Mouse (Mus musculus): ENCODE results near the gene Prkn. TPM values are rescaled to one million over a fixed set of nuclear protein-coding genes. Genes with fewer than 3 reads are reported as not detected.

Prkn gene
- polyA plus RNA-seq, 1 experiment from 2014 or later = 3.5 TPM

- H3K9me3 ChIP-seq (ENCODE audit: control insufficient read depth, low read length) = no peaks in the 10 kb centered on the region
- no peak overlapping the region for H3K9ac ChIP-seq (ENCODE audit: low read length)
- no peak overlapping the region for H3K4me3 ChIP-seq (ENCODE audit: control insufficient read depth in 1 of 2, insufficient read depth in 1 of 2, low read depth in 1 of 2, low read length in 2 of 2)
- no peaks in the 10 kb centered on the region for H3K36me3 ChIP-seq (ENCODE audit: control insufficient read depth, insufficient read depth, low read length)
- ATAC-seq (ENCODE audit: insufficient number of reproducible peaks, insufficient read depth, low FRiP score, low read depth) = no peak
- no peaks in the 10 kb centered on the region for H3K27me3 ChIP-seq (ENCODE audit: control insufficient read depth, insufficient read depth, low read length)
- H3K27ac ChIP-seq (replicated peaks in 1 of 2; ENCODE audit: control insufficient read depth in 1 of 2, insufficient read depth in 1 of 2, low read depth in 2 of 2, low read length in 2 of 2) = no peak overlapping the region
- H3K4me2 ChIP-seq (ENCODE audit: low read length) = no peak overlapping the region
- WGBS = 71% methylated on average over 3 of the region's 3 CpGs
- H3K4me1 ChIP-seq (ENCODE audit: control insufficient read depth in 2 of 2, insufficient read depth in 2 of 2, low read length in 2 of 2) = no peaks in the 10 kb centered on the region
Observed at GRCm38 (mm10) chr17:11844989-11845388, 1004.8 kb downstream of the Prkn start.

- Histone ChIP-seq H3K4me1 (ENCODE audit: control insufficient read depth in 2 of 2, insufficient read depth in 2 of 2, low read length in 2 of 2) (no peaks in the 10 kb centered on the region), H3K4me3 (ENCODE audit: control insufficient read depth in 1 of 2, insufficient read depth in 1 of 2, low read depth in 1 of 2, low read length in 2 of 2) (no peak overlapping the region), H3K9me3 (ENCODE audit: control insufficient read depth, low read length) (no peaks in the 10 kb centered on the region), H3K27ac (replicated peaks in 1 of 2; ENCODE audit: control insufficient read depth in 1 of 2, insufficient read depth in 1 of 2, low read depth in 2 of 2, low read length in 2 of 2) (no peak overlapping the region), H3K9ac (ENCODE audit: low read length) (no peak overlapping the region), H3K36me3 (ENCODE audit: control insufficient read depth, insufficient read depth, low read length) (no peaks in the 10 kb centered on the region), H3K27me3 (ENCODE audit: control insufficient read depth, insufficient read depth, low read length) (no peaks in the 10 kb centered on the region), H3K4me2 (ENCODE audit: low read length) (no peak overlapping the region)
- ATAC-seq (ENCODE audit: insufficient number of reproducible peaks, insufficient read depth, low FRiP score, low read depth) = no peak
- 46% methylated on average over 2 of the region's 2 CpGs for WGBS
Observed at GRCm38 (mm10) chr17:11845506-11845905, 1005.3 kb downstream of the Prkn start.

GRCm38 (mm10) chr17:11854571-11854970 lies 1014.4 kb downstream of the Prkn start:
- Histone ChIP-seq H3K4me1 (ENCODE audit: control insufficient read depth in 2 of 2, insufficient read depth in 2 of 2, low read length in 2 of 2) (no peaks in the 10 kb centered on the region), H3K36me3 (ENCODE audit: control insufficient read depth, insufficient read depth, low read length) (no peaks in the 10 kb centered on the region), H3K4me2 (ENCODE audit: low read length) (no peak overlapping the region), H3K9me3 (ENCODE audit: control insufficient read depth, low read length) (no peaks in the 10 kb centered on the region), H3K4me3 (ENCODE audit: control insufficient read depth in 1 of 2, insufficient read depth in 1 of 2, low read depth in 1 of 2, low read length in 2 of 2) (no peak overlapping the region), H3K27ac (replicated peaks in 1 of 2; ENCODE audit: control insufficient read depth in 1 of 2, insufficient read depth in 1 of 2, low read depth in 2 of 2, low read length in 2 of 2) (no peak overlapping the region), H3K9ac (ENCODE audit: low read length) (no peak overlapping the region), H3K27me3 (ENCODE audit: control insufficient read depth, insufficient read depth, low read length) (no peaks in the 10 kb centered on the region)
- 82% methylated on average over 10 of the region's 10 CpGs for WGBS
- ATAC-seq (ENCODE audit: insufficient number of reproducible peaks, insufficient read depth, low FRiP score, low read depth) = no peak

- H3K27me3 ChIP-seq (ENCODE audit: control insufficient read depth, insufficient read depth, low read length) = no peaks in the 10 kb centered on the region
- H3K4me3 ChIP-seq (ENCODE audit: control insufficient read depth in 1 of 2, insufficient read depth in 1 of 2, low read depth in 1 of 2, low read length in 2 of 2) = no peak overlapping the region
Observed at GRCm38 (mm10) chr17:11858772-11859405, 1018.7 kb downstream of the Prkn start.

GRCm38 (mm10) chr17:11861178-11861577 lies 1021.0 kb downstream of the Prkn start:
- Histone ChIP-seq H3K9ac (ENCODE audit: low read length) (no peak overlapping the region), H3K27ac (replicated peaks in 1 of 2; ENCODE audit: control insufficient read depth in 1 of 2, insufficient read depth in 1 of 2, low read depth in 2 of 2, low read length in 2 of 2) (no peak overlapping the region), H3K4me3 (ENCODE audit: control insufficient read depth in 1 of 2, insufficient read depth in 1 of 2, low read depth in 1 of 2, low read length in 2 of 2) (no peak overlapping the region), H3K4me2 (ENCODE audit: low read length) (no peak overlapping the region), H3K4me1 (ENCODE audit: control insufficient read depth in 2 of 2, insufficient read depth in 2 of 2, low read length in 2 of 2) (no peaks in the 10 kb centered on the region), H3K36me3 (ENCODE audit: control insufficient read depth, insufficient read depth, low read length) (no peaks in the 10 kb centered on the region), H3K9me3 (ENCODE audit: control insufficient read depth, low read length) (no peaks in the 10 kb centered on the region), H3K27me3 (ENCODE audit: control insufficient read depth, insufficient read depth, low read length) (no peaks in the 10 kb centered on the region)
- 83% methylated on average over 6 of the region's 6 CpGs for WGBS
- ATAC-seq (ENCODE audit: insufficient number of reproducible peaks, insufficient read depth, low FRiP score, low read depth) = no peak

More at GRCm38 (mm10) chr17:11858772-11859405, 1018.7 kb downstream of the Prkn start:
- H3K36me3 ChIP-seq (ENCODE audit: control insufficient read depth, insufficient read depth, low read length) = no peaks in the 10 kb centered on the region
- no peaks in the 10 kb centered on the region for H3K9me3 ChIP-seq (ENCODE audit: control insufficient read depth, low read length)
- no peak overlapping the region for H3K9ac ChIP-seq (ENCODE audit: low read length)
- H3K27ac ChIP-seq (replicated peaks in 1 of 2; ENCODE audit: control insufficient read depth in 1 of 2, insufficient read depth in 1 of 2, low read depth in 2 of 2, low read length in 2 of 2) = no peak overlapping the region
- ATAC-seq (ENCODE audit: insufficient number of reproducible peaks, insufficient read depth, low FRiP score, low read depth) = no peak
- WGBS = 78% methylated on average over 7 of the region's 7 CpGs
- no peak overlapping the region for H3K4me2 ChIP-seq (ENCODE audit: low read length)
- no peaks in the 10 kb centered on the region for H3K4me1 ChIP-seq (ENCODE audit: control insufficient read depth in 2 of 2, insufficient read depth in 2 of 2, low read length in 2 of 2)

- H3K4me2 ChIP-seq (ENCODE audit: low read length) = no peak overlapping the region
- H3K27ac ChIP-seq (replicated peaks in 1 of 2; ENCODE audit: control insufficient read depth in 1 of 2, insufficient read depth in 1 of 2, low read depth in 2 of 2, low read length in 2 of 2) = no peak overlapping the region
- no peak overlapping the region for H3K4me3 ChIP-seq (ENCODE audit: control insufficient read depth in 1 of 2, insufficient read depth in 1 of 2, low read depth in 1 of 2, low read length in 2 of 2)
- H3K9me3 ChIP-seq (ENCODE audit: control insufficient read depth, low read length) = no peaks in the 10 kb centered on the region
- no peak overlapping the region for H3K9ac ChIP-seq (ENCODE audit: low read length)
- H3K36me3 ChIP-seq (ENCODE audit: control insufficient read depth, insufficient read depth, low read length) = no peaks in the 10 kb centered on the region
- no peak for ATAC-seq (ENCODE audit: insufficient number of reproducible peaks, insufficient read depth, low FRiP score, low read depth)
- H3K27me3 ChIP-seq (ENCODE audit: control insufficient read depth, insufficient read depth, low read length) = no peaks in the 10 kb centered on the region
- WGBS = 74% methylated on average over 2 of the region's 2 CpGs
- H3K4me1 ChIP-seq (ENCODE audit: control insufficient read depth in 2 of 2, insufficient read depth in 2 of 2, low read length in 2 of 2) = no peaks in the 10 kb centered on the region
Observed at GRCm38 (mm10) chr17:11862360-11862759, 1022.2 kb downstream of the Prkn start.

- Histone ChIP-seq H3K9me3 (ENCODE audit: control insufficient read depth, low read length) (no peaks in the 10 kb centered on the region), H3K4me1 (ENCODE audit: control insufficient read depth in 2 of 2, insufficient read depth in 2 of 2, low read length in 2 of 2) (no peaks in the 10 kb centered on the region), H3K9ac (ENCODE audit: low read length) (no peak overlapping the region), H3K27me3 (ENCODE audit: control insufficient read depth, insufficient read depth, low read length) (no peaks in the 10 kb centered on the region), H3K4me3 (ENCODE audit: control insufficient read depth in 1 of 2, insufficient read depth in 1 of 2, low read depth in 1 of 2, low read length in 2 of 2) (no peak overlapping the region), H3K4me2 (ENCODE audit: low read length) (no peak overlapping the region), H3K36me3 (ENCODE audit: control insufficient read depth, insufficient read depth, low read length) (no peaks in the 10 kb centered on the region), H3K27ac (replicated peaks in 1 of 2; ENCODE audit: control insufficient read depth in 1 of 2, insufficient read depth in 1 of 2, low read depth in 2 of 2, low read length in 2 of 2) (no peak overlapping the region)
- no peak for ATAC-seq (ENCODE audit: insufficient number of reproducible peaks, insufficient read depth, low FRiP score, low read depth)
- WGBS = 86% methylated on average over 11 of the region's 11 CpGs
Observed at GRCm38 (mm10) chr17:11863017-11863416, 1022.8 kb downstream of the Prkn start.

- Histone ChIP-seq H3K9me3 (ENCODE audit: control insufficient read depth, low read length) (no peaks in the 10 kb centered on the region), H3K4me3 (ENCODE audit: control insufficient read depth in 1 of 2, insufficient read depth in 1 of 2, low read depth in 1 of 2, low read length in 2 of 2) (no peak overlapping the region), H3K27me3 (ENCODE audit: control insufficient read depth, insufficient read depth, low read length) (no peaks in the 10 kb centered on the region), H3K4me2 (ENCODE audit: low read length) (no peak overlapping the region), H3K4me1 (ENCODE audit: control insufficient read depth in 2 of 2, insufficient read depth in 2 of 2, low read length in 2 of 2) (no peaks in the 10 kb centered on the region), H3K27ac (replicated peaks in 1 of 2; ENCODE audit: control insufficient read depth in 1 of 2, insufficient read depth in 1 of 2, low read depth in 2 of 2, low read length in 2 of 2) (no peak overlapping the region), H3K9ac (ENCODE audit: low read length) (no peak overlapping the region), H3K36me3 (ENCODE audit: control insufficient read depth, insufficient read depth, low read length) (no peaks in the 10 kb centered on the region)
- ATAC-seq (ENCODE audit: insufficient number of reproducible peaks, insufficient read depth, low FRiP score, low read depth) = no peak
- 79% methylated on average over 3 of the region's 3 CpGs for WGBS
Observed at GRCm38 (mm10) chr17:11866231-11866630, 1026.0 kb downstream of the Prkn start.
